Mouse (Mus musculus) stomach, postnatal 0 days (tissue): ENCODE data around the gene Prrg2. TPM values are rescaled to one million over a fixed set of nuclear protein-coding genes. Genes with fewer than 3 reads are reported as not detected.
"Not testable (repeated sequence)": the region's sequence is repeated elsewhere in the genome, so short reads cannot be mapped to it uniquely, and the experiment has no call there.

Source experiments
- ATAC-seq: fragments of 200-750 bp; cut with Nextera tagmentation; 2 replicates; pipeline ENCODE4 v1.8.0; 2017; ENCODE audit not compliant: low FRiP score, low TSS enrichment
- DNase-seq: peaks from one replicate; pipeline ENCODE4 v3.0.0-alpha.2; 2016; ENCODE audit warnings: low spot score
- H3K27ac ChIP-seq: fragments of 300-500 bp; sonication (generic); replicated peaks from 2 replicates; pipeline ENCODE4 v1.5.1; 2014; ENCODE audit warnings: mild to moderate bottlenecking, control low read depth
- H3K27me3 ChIP-seq: fragments of 300-500 bp; sonication (generic); 2 replicates; pipeline ENCODE4 v1.6.1; 2014; ENCODE audit warnings: low read length; ENCODE audit not compliant: control insufficient read depth, insufficient read depth
- H3K36me3 ChIP-seq: fragments of 300-500 bp; sonication (generic); 2 replicates; pipeline ENCODE4 v1.6.1; 2014; ENCODE audit warnings: low read length, mixed read lengths; ENCODE audit not compliant: control insufficient read depth, insufficient read depth
- H3K4me1 ChIP-seq: fragments of 300-500 bp; sonication (generic); replicated peaks from 2 replicates; pipeline ENCODE4 v1.6.1; 2014; ENCODE audit warnings: antibody characterized with exemption; ENCODE audit not compliant: control insufficient read depth, insufficient read depth
- H3K4me2 ChIP-seq: fragments of 300-500 bp; sonication (generic); replicated peaks from 2 replicates; pipeline ENCODE4 v1.6.1; 2014; ENCODE audit warnings: low read depth, mild to moderate bottlenecking, control low read depth, moderate library complexity
- H3K4me3 ChIP-seq: fragments of 300-500 bp; sonication (generic); 2 replicates; pipeline ENCODE4 v1.5.1; 2014; ENCODE audit warnings: low read depth, low read length, control low read depth
- H3K9ac ChIP-seq: fragments of 300-500 bp; sonication (generic); 2 replicates; pipeline ENCODE4 v1.6.1; 2014; ENCODE audit warnings: mild to moderate bottlenecking, low read length, control low read depth, mixed read lengths
- H3K9me3 ChIP-seq: fragments of 300-500 bp; sonication (generic); 2 replicates; pipeline ENCODE4 v1.6.1; 2016; ENCODE audit warnings: low read length; ENCODE audit not compliant: control insufficient read depth
- CTCF ChIP-seq: IDR thresholded peaks from 2 replicates; pipeline ENCODE4 v1.5.1; 2016; ENCODE audit warnings: antibody characterized with exemption, low read depth, mild to moderate bottlenecking, moderate library complexity
- EP300 ChIP-seq: optimal IDR thresholded peaks from 2 replicates; pipeline ENCODE3; 2016; ENCODE audit warnings: antibody characterized with exemption
- WGBS: fragments of 180-500 bp; shearing (Covaris S2); extraction: QIAGEN DNeasy Blood & Tissue Kit; methylation state at CpG from one replicate; pipeline ENCODE4 v1.1.7; 2014; 5-methylcytosine and 5-hydroxymethylcytosine counted together
- polyA plus RNA-seq: library from polyadenylated mRNA; unstranded; fragments of >200 nt; fragmentation: Nextera tagmentation; extraction: Ambion mirVana; gene quantifications from 2 replicates; pipeline ENCODE4 v1.2.1, GENCODE M21; 2015

Prrg2 gene
- polyA plus RNA-seq, result 33.6 and 37.4 TPM in 2 replicates

DNA sequence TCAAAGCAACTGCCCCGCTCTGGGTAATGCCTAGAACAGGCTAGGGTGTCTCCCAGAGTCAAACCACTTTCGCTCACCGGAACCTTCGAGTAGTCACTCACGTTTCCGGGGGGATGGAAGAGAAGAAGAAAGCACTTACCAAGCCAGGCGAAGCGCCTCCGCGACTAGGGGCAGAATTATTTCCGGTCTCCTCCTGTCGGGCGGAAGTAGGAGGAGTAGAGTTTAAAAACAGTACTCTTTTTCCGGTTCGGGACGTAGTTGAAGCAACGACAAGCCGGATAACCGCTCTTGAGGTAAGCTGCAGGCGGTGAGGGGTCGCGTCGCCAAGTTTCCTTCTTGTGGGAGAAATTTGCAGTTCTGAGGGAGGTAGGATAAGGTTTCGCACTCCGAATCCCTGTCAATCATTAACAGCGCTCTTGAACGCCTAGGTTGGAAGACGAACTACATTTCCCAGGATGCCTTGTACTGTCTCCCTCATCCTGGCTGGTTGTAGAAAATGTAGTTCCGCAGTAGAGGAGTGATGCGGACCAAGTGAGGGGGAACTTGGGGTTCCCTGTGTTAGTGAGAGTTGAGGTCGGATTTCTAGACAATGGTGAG, at the start of gene Prrg2, which contains the start of gene Nosip:
Prrg2 (minus strand) TSS at position 439 of the 597 bp plus-strand sequence.
Nosip (plus strand) TSS at position 191 of the 597 bp plus-strand sequence.
- peak within 1 kb of the TSS; percentile 52 for H3K4me2 ChIP-seq
- H3K27me3 ChIP-seq, result no peaks in the 10 kb centered on the region
- H3K36me3 ChIP-seq, result 0 out of 2 replicates have a peak, but pooled peaks cover 2% of the 10 kb centered on the region
- peak within 1 kb of the TSS; percentile 71 for H3K9ac ChIP-seq
- peak; percentile 85 for ATAC-seq
- H3K9me3 ChIP-seq, result no peaks in the 10 kb centered on the region
- H3K4me3 ChIP-seq, result peak within 1 kb of the TSS; percentile 70
- peak; percentile 94 for DNase-seq
- TF ChIP-seq EP300, result peak; percentile 67
- peak; percentile 56 for TF ChIP-seq CTCF
- peak within 1 kb of the TSS; percentile 90 for H3K27ac ChIP-seq
- WGBS, result under 1% methylated on average over 31 of the region's 31 CpGs
- H3K4me1 ChIP-seq, result 0 out of 2 replicates have a peak, but pooled peaks cover 5% of the 10 kb centered on the region

DNA sequence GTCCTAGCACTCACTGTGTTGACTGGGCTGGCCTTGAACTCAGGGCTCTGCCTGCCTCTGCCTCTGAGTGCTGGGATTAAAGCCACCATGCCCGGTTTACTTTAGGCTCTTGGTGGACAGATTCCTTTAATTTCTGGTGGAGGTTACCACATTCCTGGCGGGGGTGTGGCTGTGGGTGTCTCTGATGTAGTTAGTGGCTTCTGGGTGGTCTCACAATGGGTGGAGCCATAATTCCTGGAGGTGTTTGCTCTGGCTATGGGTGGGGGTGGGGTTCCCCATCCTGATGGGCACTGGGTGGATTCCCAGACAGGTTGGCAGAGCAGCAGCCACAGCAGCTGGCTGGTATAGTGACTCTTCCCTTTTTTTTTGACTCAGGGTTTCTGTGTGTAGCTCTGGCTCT, 49.5 kb upstream of the Prrg2 start:
- 48% methylated on average over 2 of the region's 2 CpGs for WGBS
- no peaks in the 10 kb centered on the region for H3K9me3 ChIP-seq
- H3K9ac ChIP-seq, result no peak overlapping the region

DNA sequence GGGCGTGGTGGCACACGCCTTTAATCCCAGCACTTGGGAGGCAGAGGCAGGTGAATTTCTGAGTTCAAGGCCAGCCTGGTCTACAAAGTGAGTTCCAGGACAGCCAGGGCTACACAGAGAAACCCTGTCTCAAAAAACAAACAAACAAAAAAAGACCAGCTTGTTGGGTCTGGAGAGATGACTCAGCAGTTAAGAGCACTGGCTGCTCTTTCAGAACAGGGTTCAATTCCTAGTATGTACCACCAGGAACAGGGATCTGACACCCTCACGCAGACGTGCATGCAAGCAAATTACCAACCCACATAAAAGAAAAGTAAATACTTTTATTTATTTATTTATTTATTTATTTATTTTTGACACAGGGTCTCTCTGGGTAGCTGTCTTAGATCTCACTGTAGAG, 47.6 kb upstream of the Prrg2 start:
- DNase-seq, H3K9me3 ChIP-seq, H3K4me1 ChIP-seq, ATAC-seq, H3K4me3 ChIP-seq, H3K4me2 ChIP-seq, H3K9ac ChIP-seq, H3K36me3 ChIP-seq, H3K27ac ChIP-seq, H3K27me3 ChIP-seq: not testable (repeated sequence)
- 88% methylated on average over 4 of the region's 4 CpGs for WGBS

More for the DNA sequence above, 49.5 kb upstream of the Prrg2 start:
- DNase-seq (no peak), ATAC-seq (no peak)
- H3K4me1 ChIP-seq, result no peaks in the 10 kb centered on the region
- H3K27me3 ChIP-seq, result no peaks in the 10 kb centered on the region
- no peaks in the 10 kb centered on the region for H3K36me3 ChIP-seq
- no peak overlapping the region for H3K27ac ChIP-seq
- H3K4me3 ChIP-seq, result no peak overlapping the region
- H3K4me2 ChIP-seq, result no peak overlapping the region
- TF ChIP-seq CTCF, result no peak
- TF ChIP-seq EP300, result no peak

DNA sequence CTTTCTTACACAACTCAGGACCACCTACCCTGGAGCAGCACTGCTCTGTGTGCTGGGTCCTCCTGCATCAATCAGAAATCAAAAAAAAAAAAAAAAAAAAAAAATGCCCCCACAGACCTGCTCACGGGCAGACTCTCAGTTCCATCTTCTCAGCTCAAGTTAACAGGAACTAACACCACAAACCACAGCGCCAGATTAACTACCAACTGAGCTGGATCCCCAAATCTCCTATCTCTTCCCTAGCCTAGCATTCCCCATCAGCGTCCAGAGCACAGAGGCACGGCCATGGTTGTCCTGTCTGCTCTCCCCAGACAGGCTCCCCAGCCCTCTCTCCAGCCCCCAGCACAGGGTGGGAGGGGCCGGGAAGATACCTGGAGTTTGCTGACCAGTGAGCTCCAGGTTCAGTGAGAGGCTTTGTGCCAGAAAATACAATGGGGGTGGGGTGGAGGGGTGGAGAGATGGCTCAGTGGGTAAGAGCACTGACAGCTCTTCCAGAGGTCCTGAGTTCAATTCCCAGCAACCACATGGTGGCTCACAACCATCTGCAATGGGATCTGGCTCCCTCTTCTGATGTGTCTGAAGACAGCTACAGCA, 44.7 kb upstream of the Prrg2 start:
- DNase-seq, result no peak
- peaks cover 3% of the 10 kb centered on the region; the same call in 1 of the 2 replicates for H3K4me1 ChIP-seq
- H3K4me2 ChIP-seq, result no peak overlapping the region
- H3K27me3 ChIP-seq, result no peaks in the 10 kb centered on the region
- H3K4me3 ChIP-seq, result no peak overlapping the region
- 69% methylated on average over 5 of the region's 5 CpGs for WGBS
- H3K9me3 ChIP-seq, result no peaks in the 10 kb centered on the region
- no peak for ATAC-seq
- no peak overlapping the region for H3K9ac ChIP-seq
- no peak overlapping the region for H3K27ac ChIP-seq
- no peaks in the 10 kb centered on the region for H3K36me3 ChIP-seq
- no peak for TF ChIP-seq EP300
- TF ChIP-seq CTCF, result no peak

DNA sequence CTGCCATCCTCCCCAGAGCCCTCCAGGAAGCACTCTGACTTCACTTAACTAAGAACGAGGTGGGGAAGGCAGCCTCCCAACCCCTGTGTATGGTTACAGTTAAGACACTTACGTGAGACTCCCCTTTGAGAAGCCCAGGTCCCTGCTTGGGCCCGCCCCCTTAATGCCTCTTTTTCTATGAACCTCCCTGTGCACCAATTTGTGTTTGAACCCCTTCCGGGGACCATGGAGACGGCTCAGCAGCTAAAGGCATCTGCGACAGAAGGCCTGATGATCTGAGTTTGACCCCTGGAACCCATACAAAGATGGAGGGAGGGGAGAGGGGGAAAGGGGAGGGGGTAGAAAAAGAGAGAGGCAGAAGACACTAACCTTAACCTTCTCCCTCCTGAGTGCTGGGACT, 44.0 kb upstream of the Prrg2 start:
- no peak overlapping the region for H3K27ac ChIP-seq
- no peak overlapping the region for H3K4me3 ChIP-seq
- WGBS, result 56% methylated on average over 6 of the region's 6 CpGs
- no peaks in the 10 kb centered on the region for H3K9me3 ChIP-seq
- H3K27me3 ChIP-seq, result no peaks in the 10 kb centered on the region
- H3K36me3 ChIP-seq, result no peaks in the 10 kb centered on the region
- TF ChIP-seq EP300, result no peak
- no peak overlapping the region for H3K9ac ChIP-seq
- DNase-seq, result no peak
- no peak overlapping the region for H3K4me2 ChIP-seq
- H3K4me1 ChIP-seq, result peaks cover 3% of the 10 kb centered on the region; the same call in 1 of the 2 replicates
- ATAC-seq, result no peak

DNA sequence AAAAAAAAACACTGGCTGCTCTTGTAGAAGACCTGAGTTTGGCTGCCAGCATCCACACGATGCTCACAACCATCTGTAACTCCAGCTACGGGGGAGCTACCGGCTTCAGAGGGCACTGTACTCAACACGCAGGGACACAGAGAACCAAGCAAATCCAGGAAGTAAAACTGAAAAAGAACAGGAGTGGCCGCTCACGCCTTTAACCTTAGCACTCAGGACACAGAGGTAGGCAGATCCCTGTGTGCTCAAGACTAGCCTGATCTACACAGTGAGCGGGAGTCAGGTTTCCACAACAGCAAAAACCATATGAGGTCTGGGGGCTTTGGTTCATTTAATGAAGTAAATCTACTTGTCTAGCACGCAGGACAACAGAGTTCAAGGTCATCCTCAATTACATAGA, 43.0 kb upstream of the Prrg2 start:
- Histone ChIP-seq H3K27ac (no peak overlapping the region), H3K4me3 (no peak overlapping the region), H3K9ac (no peak overlapping the region), H3K36me3 (no peaks in the 10 kb centered on the region), H3K4me2 (no peak overlapping the region), H3K4me1 (peaks cover 3% of the 10 kb centered on the region; the same call in 1 of the 2 replicates), H3K9me3 (no peaks in the 10 kb centered on the region), H3K27me3 (no peaks in the 10 kb centered on the region)
- DNase-seq (peak; percentile 42), ATAC-seq (no peak)
- TF ChIP-seq EP300, result no peak
- no peak for TF ChIP-seq CTCF
- WGBS, result 65% methylated on average over 8 of the region's 8 CpGs
